Mouse (Mus musculus) spleen, adult 18-20 months (tissue): ENCODE data around the gene Gm21972.

Experiments used
- DNase-seq, 2 experiments: peaks; one replicate each; pipeline ENCODE4 v3.0.0; 2022; ENCODE audit warnings: mixed read lengths in 2 of 2

Gene Gm21972

GRCm38 (mm10) chr1:86174602-86175001 lies 41.2 kb downstream of the Gm21972 start:
- no peak for DNase-seq

- no peak for DNase-seq
Observed at GRCm38 (mm10) chr1:86176066-86176465, 42.6 kb downstream of the Gm21972 start.

GRCm38 (mm10) chr1:86178462-86179253 lies 45.2 kb downstream of the Gm21972 start:
- DNase-seq, result peak; percentile 61 to 79

GRCm38 (mm10) chr1:86182004-86182709 lies 48.7 kb downstream of the Gm21972 start:
- no peak for DNase-seq

- no peak for DNase-seq
Observed at GRCm38 (mm10) chr1:86183577-86184263, 50.3 kb downstream of the Gm21972 start.

GRCm38 (mm10) chr1:86186762-86187161 lies 53.3 kb downstream of the Gm21972 start:
- DNase-seq, result no peak

GRCm38 (mm10) chr1:86187856-86188255 lies 54.4 kb downstream of the Gm21972 start:
- no peak for DNase-seq

GRCm38 (mm10) chr1:86188271-86188670 lies 54.8 kb downstream of the Gm21972 start:
- no peak for DNase-seq

- DNase-seq, result peak in 1 of 2 experiments; percentile 22
Observed at GRCm38 (mm10) chr1:86189034-86189702, 55.7 kb downstream of the Gm21972 start.

- DNase-seq, result no peak
Observed at GRCm38 (mm10) chr1:86190843-86191242, 57.4 kb downstream of the Gm21972 start.

- no peak for DNase-seq
Observed at GRCm38 (mm10) chr1:86194044-86194443, 60.6 kb downstream of the Gm21972 start.

- no peak for DNase-seq
Observed at GRCm38 (mm10) chr1:86198276-86198675, 64.8 kb downstream of the Gm21972 start.

- DNase-seq, result no peak
Observed at GRCm38 (mm10) chr1:86199026-86199425, 65.6 kb downstream of the Gm21972 start.

- DNase-seq, result no peak
Observed at GRCm38 (mm10) chr1:86201312-86201711, 67.9 kb downstream of the Gm21972 start.

- no peak for DNase-seq
Observed at GRCm38 (mm10) chr1:86202617-86203219, 69.3 kb downstream of the Gm21972 start.

- no peak for DNase-seq
Observed at GRCm38 (mm10) chr1:86210676-86211075, 77.2 kb downstream of the Gm21972 start.

- no peak for DNase-seq
Observed at GRCm38 (mm10) chr1:86211498-86211897, 78.1 kb downstream of the Gm21972 start.
